Mouse (Mus musculus) hindbrain, embryonic 10.5 days (tissue): ENCODE data around the gene Slc4a1. TPM values are rescaled to one million over a fixed set of nuclear protein-coding genes. Genes with fewer than 3 reads are reported as not detected.

Experiments used
- DNase-seq: peaks from one replicate; pipeline ENCODE4 v3.0.0-alpha.2; 2017; ENCODE audit warnings: low spot score
- H3K27ac ChIP-seq: fragments of 300-500 bp; sonication (generic); 2 replicates; pipeline ENCODE4 v1.5.1; 2016; ENCODE audit warnings: mild to moderate bottlenecking, moderate library complexity
- H3K27me3 ChIP-seq: fragments of 300-500 bp; sonication (generic); 2 replicates; pipeline ENCODE4 v1.6.1; 2016; ENCODE audit warnings: mild to moderate bottlenecking; ENCODE audit not compliant: poor library complexity, insufficient read depth, severe bottlenecking
- H3K36me3 ChIP-seq: fragments of 300-500 bp; sonication (generic); 2 replicates; pipeline ENCODE4 v1.6.1; 2016; ENCODE audit warnings: mild to moderate bottlenecking, moderate library complexity
- H3K4me1 ChIP-seq: fragments of 300-500 bp; sonication (generic); replicated peaks from 2 replicates; pipeline ENCODE4 v1.6.1; 2016; ENCODE audit warnings: mild to moderate bottlenecking
- H3K4me3 ChIP-seq: fragments of 300-500 bp; sonication (generic); 2 replicates; pipeline ENCODE4 v1.5.1; 2016; ENCODE audit warnings: mild to moderate bottlenecking, moderate library complexity
- H3K9me3 ChIP-seq: fragments of 300-500 bp; sonication (generic); 2 replicates; pipeline ENCODE4 v1.6.1; 2016; ENCODE audit warnings: mild to moderate bottlenecking, moderate library complexity
- WGBS: fragments of 180-500 bp; shearing (Covaris S2); methylation state at CpG from one replicate; pipeline ENCODE4 v1.1.7; 2016; 5-methylcytosine and 5-hydroxymethylcytosine counted together
- polyA plus RNA-seq: library from polyadenylated mRNA; unstranded; fragments of >200 nt; fragmentation: Nextera tagmentation; extraction: Ambion mirVana; gene quantifications from 2 replicates; pipeline ENCODE4 v1.2.1, GENCODE M21; 2016

Slc4a1 gene
- polyA plus RNA-seq, 1 experiment from 2014 or later, result 38.0 TPM

- no peaks in the 10 kb centered on the region for H3K9me3 ChIP-seq
- no peak overlapping the region for H3K27ac ChIP-seq
- peaks cover 14% of the 10 kb centered on the region for H3K27me3 ChIP-seq
- no peak overlapping the region for H3K4me3 ChIP-seq
- peaks cover 23% of the 10 kb centered on the region for H3K4me1 ChIP-seq
- DNase-seq, result no peak
- no peaks in the 10 kb centered on the region for H3K36me3 ChIP-seq
- 80% methylated on average over 5 of the region's 5 CpGs for WGBS
Observed at GRCm38 (mm10) chr11:102368347-102368746, 2.3 kb upstream of the Slc4a1 start.

GRCm38 (mm10) chr11:102367504-102368280 lies 1.7 kb upstream of the Slc4a1 start:
- H3K4me1 ChIP-seq, result peaks cover 19% of the 10 kb centered on the region
- no peak for DNase-seq
- 80% methylated on average over 9 of the region's 9 CpGs for WGBS
- H3K9me3 ChIP-seq, result no peaks in the 10 kb centered on the region
- H3K4me3 ChIP-seq, result no peak overlapping the region
- no peak overlapping the region; the same call in 1 of the 2 replicates for H3K27ac ChIP-seq
- no peaks in the 10 kb centered on the region for H3K36me3 ChIP-seq
- peaks cover 8% of the 10 kb centered on the region; the same call in 1 of the 2 replicates for H3K27me3 ChIP-seq

- H3K9me3 ChIP-seq, result no peaks in the 10 kb centered on the region
- peaks cover 23% of the 10 kb centered on the region for H3K4me1 ChIP-seq
- H3K27me3 ChIP-seq, result no peaks in the 10 kb centered on the region
- no peaks in the 10 kb centered on the region for H3K36me3 ChIP-seq
- DNase-seq, result no peak
- no peak overlapping the region for H3K4me3 ChIP-seq
- H3K27ac ChIP-seq, result peak overlapping the region; percentile 66
- whole genome bisulfite sequencing, result 40% methylated on average over 4 of the region's 4 CpGs
Observed at GRCm38 (mm10) chr11:102365699-102366098, 304 bp downstream of the Slc4a1 start.

- Histone ChIP-seq H3K4me3 (peak overlapping the region; percentile 28), H3K27me3 (no peaks in the 10 kb centered on the region), H3K27ac (peak overlapping the region; percentile 66), H3K9me3 (no peaks in the 10 kb centered on the region), H3K4me1 (peaks cover 23% of the 10 kb centered on the region), H3K36me3 (no peaks in the 10 kb centered on the region)
- DNase-seq, result no peak
- WGBS, result 73% methylated on average over 14 of the region's 14 CpGs
Observed at GRCm38 (mm10) chr11:102364570-102365371, 1.2 kb downstream of the Slc4a1 start.

- Histone ChIP-seq H3K4me1 (peaks cover 19% of the 10 kb centered on the region), H3K36me3 (no peaks in the 10 kb centered on the region), H3K4me3 (peak overlapping the region; percentile 28; the same call in 1 of the 2 replicates), H3K9me3 (no peaks in the 10 kb centered on the region), H3K27me3 (no peaks in the 10 kb centered on the region), H3K27ac (peak overlapping the region; percentile 42)
- WGBS, result 64% methylated on average over 2 of the region's 2 CpGs
- no peak for DNase-seq
Observed at GRCm38 (mm10) chr11:102363623-102364022, 2.4 kb downstream of the Slc4a1 start.

- Histone ChIP-seq H3K4me3 (peak overlapping the region; percentile 32), H3K27ac (no peak overlapping the region)
Observed at GRCm38 (mm10) chr11:102361776-102362495, 4.1 kb downstream of the Slc4a1 start.

GRCm38 (mm10) chr11:102358365-102358764 lies 7.6 kb downstream of the Slc4a1 start:
- no peak for DNase-seq
- Histone ChIP-seq H3K9me3 (no peaks in the 10 kb centered on the region), H3K27me3 (peaks cover 19% of the 10 kb centered on the region), H3K4me1 (peaks cover 19% of the 10 kb centered on the region), H3K27ac (no peak overlapping the region), H3K36me3 (no peaks in the 10 kb centered on the region), H3K4me3 (no peak overlapping the region)
- 67% methylated on average over 10 of the region's 10 CpGs for WGBS

More at GRCm38 (mm10) chr11:102361776-102362495, 4.1 kb downstream of the Slc4a1 start:
- Histone ChIP-seq H3K4me1 (peaks cover 29% of the 10 kb centered on the region), H3K36me3 (no peaks in the 10 kb centered on the region), H3K27me3 (peaks cover 8% of the 10 kb centered on the region; the same call in 1 of the 2 replicates), H3K9me3 (no peaks in the 10 kb centered on the region)
- WGBS, result 92% methylated on average over 8 of the region's 8 CpGs
- no peak for DNase-seq

GRCm38 (mm10) chr11:102356636-102357350 lies 9.2 kb downstream of the Slc4a1 start:
- Histone ChIP-seq H3K27ac (no peak overlapping the region), H3K36me3 (no peaks in the 10 kb centered on the region), H3K9me3 (no peaks in the 10 kb centered on the region), H3K27me3 (peaks cover 33% of the 10 kb centered on the region), H3K4me1 (peaks cover 27% of the 10 kb centered on the region), H3K4me3 (no peak overlapping the region)
- 75% methylated on average over 31 of the region's 31 CpGs for WGBS
- DNase-seq, result no peak

GRCm38 (mm10) chr11:102356190-102356589 lies 9.8 kb downstream of the Slc4a1 start:
- Histone ChIP-seq H3K27ac (no peak overlapping the region), H3K36me3 (no peaks in the 10 kb centered on the region), H3K4me1 (peaks cover 26% of the 10 kb centered on the region), H3K4me3 (no peak overlapping the region), H3K9me3 (no peaks in the 10 kb centered on the region), H3K27me3 (peaks cover 33% of the 10 kb centered on the region)
- no peak for DNase-seq
- 81% methylated on average over 12 of the region's 12 CpGs for WGBS

- DNase-seq, result no peak
- Histone ChIP-seq H3K9me3 (no peaks in the 10 kb centered on the region), H3K27me3 (peaks cover 33% of the 10 kb centered on the region), H3K4me1 (peaks cover 29% of the 10 kb centered on the region), H3K4me3 (no peak overlapping the region), H3K36me3 (no peaks in the 10 kb centered on the region), H3K27ac (no peak overlapping the region)
- 97% methylated on average over 3 of the region's 3 CpGs for WGBS
Observed at GRCm38 (mm10) chr11:102355501-102355900, 10.5 kb downstream of the Slc4a1 start.

- Histone ChIP-seq H3K27me3 (peaks cover 31% of the 10 kb centered on the region), H3K27ac (no peak overlapping the region)
- 45% methylated on average over 8 of the region's 8 CpGs for WGBS
Observed at GRCm38 (mm10) chr11:102353021-102353431, 13.0 kb downstream of the Slc4a1 start.

GRCm38 (mm10) chr11:102352378-102352777 lies 13.6 kb downstream of the Slc4a1 start:
- peaks cover 27% of the 10 kb centered on the region for H3K27me3 ChIP-seq
- H3K9me3 ChIP-seq, result no peaks in the 10 kb centered on the region
- H3K36me3 ChIP-seq, result no peaks in the 10 kb centered on the region
- WGBS, result 57% methylated on average over 5 of the region's 5 CpGs
- H3K4me1 ChIP-seq, result peaks cover 21% of the 10 kb centered on the region
- no peak overlapping the region for H3K4me3 ChIP-seq
- no peak overlapping the region for H3K27ac ChIP-seq
- DNase-seq, result no peak

More at GRCm38 (mm10) chr11:102353021-102353431, 13.0 kb downstream of the Slc4a1 start:
- peaks cover 25% of the 10 kb centered on the region for H3K4me1 ChIP-seq
- no peaks in the 10 kb centered on the region for H3K9me3 ChIP-seq
- no peak for DNase-seq
- H3K4me3 ChIP-seq, result no peak overlapping the region
- no peaks in the 10 kb centered on the region for H3K36me3 ChIP-seq
